Comparison of ENCODE assay signal across 20 mouse cellular contexts in the genomic region with DNA sequence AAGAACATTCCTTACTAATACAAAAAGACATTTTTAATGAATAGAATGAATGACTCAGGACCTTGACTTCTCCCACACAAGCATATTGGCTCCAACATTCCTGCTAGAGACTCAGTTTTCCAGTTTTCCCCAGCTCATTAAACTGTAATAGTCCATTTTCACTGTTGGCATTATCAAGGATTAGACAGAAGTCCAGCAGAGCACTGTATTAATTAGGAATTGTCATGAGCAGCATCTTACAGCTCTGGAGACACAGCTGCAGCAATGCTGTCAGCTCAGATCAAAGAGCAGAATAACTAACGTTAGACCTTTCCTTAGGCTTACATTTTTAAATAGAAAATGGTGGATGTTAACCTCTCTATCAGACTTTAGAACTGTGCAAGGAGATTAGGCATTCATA.
DNase-seq lines count a peak whose midpoint lies in the region; ATAC-seq lines count a peak whose summit lies in the region.
"Had no signal": no experiment of that assay in that cellular context is flagged by ENCODE, and none has a peak within 500 bp of the region (broad histone marks: within the 10 kb centered on the region; RNA-seq: fewer than 3 reads in every experiment).

No protein-coding gene starts in this region.

- DNase-seq in forebrain, embryonic 11.5 days (ENCODE audit: low spot score), result no peak
- DNase-seq in Muller cell, postnatal 12 days (ENCODE audit: inconsistent ontology term), result peak; percentile 86
- DNase-seq in c-Kit-positive CD71-positive TER-119-positive erythroid progenitor cells, embryonic 14.5 days (ENCODE audit: low spot score), result no peak
- no peak for DNase-seq in cerebellum, adult 9-10 months
- DNase-seq in right cerebral cortex, postnatal 36 days (ENCODE audit: low spot score in 2 of 2), result no peak
- DNase-seq: adrenal gland, postnatal 25 days; cerebellum, adult 11-12 months; cerebellum, postnatal 10 days; gastrocnemius, adult 2 months; gastrocnemius, postnatal 25 days; heart, postnatal 36 days had no signal

- H3K4me3 ChIP-seq in forebrain, embryonic 11.5 days (ENCODE audit: low read depth, low read length), result no peak overlapping the region
- H3K4me3 ChIP-seq in forebrain, embryonic 12.5 days (replicated peaks), result no peak overlapping the region
- H3K4me3 ChIP-seq in midbrain, embryonic 12.5 days, result no peak overlapping the region
- no peak overlapping the region for H3K4me3 ChIP-seq in midbrain, embryonic 16.5 days (ENCODE audit: low read depth, low read length)
- H3K4me3 ChIP-seq: embryonic facial prominence, embryonic 12.5 days; gastrocnemius, adult 2 months; heart, embryonic 13.5 days; hindbrain, embryonic 15.5 days had no signal

- H3K9me3 ChIP-seq in forebrain, embryonic 11.5 days (ENCODE audit: control insufficient read depth, low read length), result no peaks in the 10 kb centered on the region
- no peaks in the 10 kb centered on the region for H3K9me3 ChIP-seq in forebrain, embryonic 12.5 days
- no peaks in the 10 kb centered on the region for H3K9me3 ChIP-seq in midbrain, embryonic 12.5 days
- no peaks in the 10 kb centered on the region for H3K9me3 ChIP-seq in midbrain, embryonic 16.5 days (replicated peaks; ENCODE audit: control insufficient read depth, low read length, poor library complexity, severe bottlenecking)
- H3K9me3 ChIP-seq: embryonic facial prominence, embryonic 12.5 days; heart, embryonic 13.5 days; hindbrain, embryonic 15.5 days had no signal

- no peak overlapping the region for H3K27ac ChIP-seq in forebrain, embryonic 11.5 days (ENCODE audit: low read depth, low read length)
- no peak overlapping the region for H3K27ac ChIP-seq in forebrain, embryonic 12.5 days
- H3K27ac ChIP-seq in midbrain, embryonic 12.5 days (replicated peaks), result no peak overlapping the region
- no peak overlapping the region for H3K27ac ChIP-seq in midbrain, embryonic 16.5 days (ENCODE audit: low read length)
- H3K27ac ChIP-seq: embryonic facial prominence, embryonic 12.5 days; gastrocnemius, adult 2 months; heart, embryonic 13.5 days; hindbrain, embryonic 15.5 days had no signal

- no peaks in the 10 kb centered on the region for H3K36me3 ChIP-seq in forebrain, embryonic 11.5 days (ENCODE audit: control insufficient read depth, insufficient read depth, low read length)
- no peaks in the 10 kb centered on the region for H3K36me3 ChIP-seq in forebrain, embryonic 12.5 days (replicated peaks)
- no peaks in the 10 kb centered on the region for H3K36me3 ChIP-seq in midbrain, embryonic 12.5 days
- H3K36me3 ChIP-seq in midbrain, embryonic 16.5 days (ENCODE audit: control insufficient read depth, insufficient read depth, low read length), result no peaks in the 10 kb centered on the region
- H3K36me3 ChIP-seq: embryonic facial prominence, embryonic 12.5 days; heart, embryonic 13.5 days; hindbrain, embryonic 15.5 days had no signal

- H3K27me3 ChIP-seq in forebrain, embryonic 11.5 days (ENCODE audit: control insufficient read depth, insufficient read depth, low read length), result no peaks in the 10 kb centered on the region
- H3K27me3 ChIP-seq in forebrain, embryonic 12.5 days, result no peaks in the 10 kb centered on the region
- no peaks in the 10 kb centered on the region for H3K27me3 ChIP-seq in midbrain, embryonic 12.5 days
- H3K27me3 ChIP-seq in midbrain, embryonic 16.5 days (ENCODE audit: control insufficient read depth, insufficient read depth, low read depth, low read length), result no peaks in the 10 kb centered on the region
- H3K27me3 ChIP-seq: embryonic facial prominence, embryonic 12.5 days; heart, embryonic 13.5 days; hindbrain, embryonic 15.5 days; Patski had no signal

- WGBS in forebrain, embryonic 11.5 days, result 23% methylated on average over 1 of the region's 1 CpGs
- 24% methylated on average over 1 of the region's 1 CpGs for WGBS in forebrain, embryonic 12.5 days
- WGBS in midbrain, embryonic 12.5 days, result 41% methylated on average over 1 of the region's 1 CpGs
- 14% methylated on average over 1 of the region's 1 CpGs for WGBS in midbrain, embryonic 16.5 days

- H3K9ac ChIP-seq in forebrain, embryonic 11.5 days (ENCODE audit: low read length), result no peak overlapping the region
- no peak overlapping the region for H3K9ac ChIP-seq in forebrain, embryonic 12.5 days
- no peak overlapping the region for H3K9ac ChIP-seq in midbrain, embryonic 12.5 days (replicated peaks)
- no peak overlapping the region for H3K9ac ChIP-seq in midbrain, embryonic 16.5 days (ENCODE audit: low read depth, low read length)
- H3K9ac ChIP-seq: embryonic facial prominence, embryonic 12.5 days; heart, embryonic 13.5 days; hindbrain, embryonic 15.5 days had no signal

- no peak overlapping the region for H3K4me2 ChIP-seq in forebrain, embryonic 11.5 days (ENCODE audit: low read depth, low read length, severe bottlenecking)
- no peak overlapping the region for H3K4me2 ChIP-seq in forebrain, embryonic 12.5 days
- no peak overlapping the region for H3K4me2 ChIP-seq in midbrain, embryonic 12.5 days (replicated peaks)
- no peak overlapping the region for H3K4me2 ChIP-seq in midbrain, embryonic 16.5 days (ENCODE audit: low read length)
- H3K4me2 ChIP-seq: embryonic facial prominence, embryonic 12.5 days; heart, embryonic 13.5 days; hindbrain, embryonic 15.5 days had no signal

- 0 out of 2 replicates have a peak, but pooled peaks have one; percentile 39 for ATAC-seq in forebrain, embryonic 11.5 days (replicated peaks; ENCODE audit: low FRiP score)
- ATAC-seq in forebrain, embryonic 12.5 days (ENCODE audit: low FRiP score), result no peak; the same call in 1 of the 2 replicates
- peak; percentile 84 for ATAC-seq in midbrain, embryonic 12.5 days (ENCODE audit: low FRiP score, low read depth)
- ATAC-seq in midbrain, embryonic 16.5 days, result peak; percentile 85
- ATAC-seq: activated CD4-positive, CD25-positive, alpha-beta regulatory T cell, adult 4 months; intestine, embryonic 16.5 days; Patski had no signal

- H3K4me1 ChIP-seq in forebrain, embryonic 11.5 days (replicated peaks; ENCODE audit: control insufficient read depth, insufficient read depth, low read length), result no peaks in the 10 kb centered on the region
- H3K4me1 ChIP-seq in forebrain, embryonic 12.5 days, result no peaks in the 10 kb centered on the region
- H3K4me1 ChIP-seq in midbrain, embryonic 12.5 days, result no peaks in the 10 kb centered on the region
- no peaks in the 10 kb centered on the region for H3K4me1 ChIP-seq in midbrain, embryonic 16.5 days (ENCODE audit: control insufficient read depth, insufficient read depth, low read length)
- H3K4me1 ChIP-seq: embryonic facial prominence, embryonic 12.5 days; heart, embryonic 13.5 days; hindbrain, embryonic 15.5 days had no signal
